Mouse (Mus musculus): ENCODE data around the gene Gm20388. TPM values are rescaled to one million over a fixed set of nuclear protein-coding genes. Genes with fewer than 3 reads are reported as not detected.

Gm20388 gene
- polyA plus RNA-seq, 1 experiment from 2014 or later, result not detected

- Histone ChIP-seq H3K36me3 (ENCODE audit: control insufficient read depth, insufficient read depth, low read length) (no peaks in the 10 kb centered on the region), H3K9ac (ENCODE audit: low read length) (no peak overlapping the region), H3K4me2 (ENCODE audit: low read depth, severe bottlenecking) (no peak overlapping the region), H3K4me1 (ENCODE audit: control insufficient read depth, insufficient read depth, low read length) (no peaks in the 10 kb centered on the region), H3K27ac (replicated peaks; ENCODE audit: low read depth, low read length) (no peak overlapping the region), H3K9me3 (ENCODE audit: control insufficient read depth, low read length) (no peaks in the 10 kb centered on the region), H3K27me3 (ENCODE audit: control insufficient read depth, insufficient read depth, low read length) (no peaks in the 10 kb centered on the region), H3K4me3 (ENCODE audit: low read depth, low read length) (no peak overlapping the region)
- ATAC-seq (ENCODE audit: insufficient number of reproducible peaks, low FRiP score, low TSS enrichment, low read depth), result no peak
- WGBS, result 88% methylated on average over 16 of the region's 16 CpGs
- DNase-seq (ENCODE audit: low spot score), result no peak
Observed at GRCm38 (mm10) chr8:121196726-121197668, 1286.4 kb downstream of the Gm20388 start.

GRCm38 (mm10) chr8:121200069-121200468 lies 1289.4 kb downstream of the Gm20388 start:
- no peak overlapping the region for H3K4me2 ChIP-seq (ENCODE audit: low read depth, severe bottlenecking)
- H3K36me3 ChIP-seq (ENCODE audit: control insufficient read depth, insufficient read depth, low read length), result no peaks in the 10 kb centered on the region
- no peaks in the 10 kb centered on the region for H3K9me3 ChIP-seq (ENCODE audit: control insufficient read depth, low read length)
- 0 out of 2 replicates have a peak, but pooled peaks cover 9% of the 10 kb centered on the region for H3K4me1 ChIP-seq (ENCODE audit: control insufficient read depth, insufficient read depth, low read length)
- H3K9ac ChIP-seq (ENCODE audit: low read length), result no peak overlapping the region
- ATAC-seq (ENCODE audit: insufficient number of reproducible peaks, low FRiP score, low TSS enrichment, low read depth) (no peak), DNase-seq (ENCODE audit: low spot score) (no peak)
- H3K27ac ChIP-seq (replicated peaks; ENCODE audit: low read depth, low read length), result no peak overlapping the region
- no peak overlapping the region for H3K4me3 ChIP-seq (ENCODE audit: low read depth, low read length)
- WGBS, result 66% methylated on average over 12 of the region's 12 CpGs
- no peaks in the 10 kb centered on the region for H3K27me3 ChIP-seq (ENCODE audit: control insufficient read depth, insufficient read depth, low read length)

- DNase-seq (ENCODE audit: low spot score), result no peak
- no peak for ATAC-seq (ENCODE audit: insufficient number of reproducible peaks, low FRiP score, low TSS enrichment, low read depth)
- Histone ChIP-seq H3K4me2 (ENCODE audit: low read depth, severe bottlenecking) (no peak overlapping the region), H3K27ac (replicated peaks; ENCODE audit: low read depth, low read length) (no peak overlapping the region), H3K9me3 (ENCODE audit: control insufficient read depth, low read length) (no peaks in the 10 kb centered on the region), H3K9ac (ENCODE audit: low read length) (no peak overlapping the region), H3K4me3 (ENCODE audit: low read depth, low read length) (no peak overlapping the region), H3K27me3 (ENCODE audit: control insufficient read depth, insufficient read depth, low read length) (no peaks in the 10 kb centered on the region), H3K36me3 (ENCODE audit: control insufficient read depth, insufficient read depth, low read length) (no peaks in the 10 kb centered on the region), H3K4me1 (ENCODE audit: control insufficient read depth, insufficient read depth, low read length) (0 out of 2 replicates have a peak, but pooled peaks cover 9% of the 10 kb centered on the region)
- 25% methylated on average over 3 of the region's 3 CpGs for WGBS
Observed at GRCm38 (mm10) chr8:121200979-121201378, 1290.3 kb downstream of the Gm20388 start.

- Histone ChIP-seq H3K4me3 (ENCODE audit: low read depth, low read length) (no peak overlapping the region), H3K36me3 (ENCODE audit: control insufficient read depth, insufficient read depth, low read length) (no peaks in the 10 kb centered on the region), H3K4me2 (ENCODE audit: low read depth, severe bottlenecking) (no peak overlapping the region), H3K27ac (replicated peaks; ENCODE audit: low read depth, low read length) (no peak overlapping the region), H3K9me3 (ENCODE audit: control insufficient read depth, low read length) (no peaks in the 10 kb centered on the region), H3K4me1 (ENCODE audit: control insufficient read depth, insufficient read depth, low read length) (0 out of 2 replicates have a peak, but pooled peaks cover 9% of the 10 kb centered on the region), H3K27me3 (ENCODE audit: control insufficient read depth, insufficient read depth, low read length) (no peaks in the 10 kb centered on the region), H3K9ac (ENCODE audit: low read length) (no peak overlapping the region)
- DNase-seq (ENCODE audit: low spot score) (no peak), ATAC-seq (ENCODE audit: insufficient number of reproducible peaks, low FRiP score, low TSS enrichment, low read depth) (no peak)
- 77% methylated on average over 7 of the region's 7 CpGs for WGBS
Observed at GRCm38 (mm10) chr8:121201651-121202050, 1291.0 kb downstream of the Gm20388 start.

GRCm38 (mm10) chr8:121203612-121204376 lies 1293.2 kb downstream of the Gm20388 start:
- H3K27ac ChIP-seq (replicated peaks; ENCODE audit: low read depth, low read length), result no peak overlapping the region; the same call in 1 of the 2 replicates
- H3K9me3 ChIP-seq (ENCODE audit: control insufficient read depth, low read length), result no peaks in the 10 kb centered on the region
- no peaks in the 10 kb centered on the region for H3K36me3 ChIP-seq (ENCODE audit: control insufficient read depth, insufficient read depth, low read length)
- DNase-seq (ENCODE audit: low spot score) (peak; percentile 38), ATAC-seq (ENCODE audit: insufficient number of reproducible peaks, low FRiP score, low TSS enrichment, low read depth) (peak; percentile 28; the same call in 1 of the 2 replicates)
- 57% methylated on average over 19 of the region's 19 CpGs for WGBS
- H3K4me3 ChIP-seq (ENCODE audit: low read depth, low read length), result no peak overlapping the region
- 0 out of 2 replicates have a peak, but pooled peaks cover 9% of the 10 kb centered on the region for H3K4me1 ChIP-seq (ENCODE audit: control insufficient read depth, insufficient read depth, low read length)
- no peak overlapping the region for H3K4me2 ChIP-seq (ENCODE audit: low read depth, severe bottlenecking)
- no peak overlapping the region for H3K9ac ChIP-seq (ENCODE audit: low read length)
- no peaks in the 10 kb centered on the region for H3K27me3 ChIP-seq (ENCODE audit: control insufficient read depth, insufficient read depth, low read length)

GRCm38 (mm10) chr8:121207171-121207570 lies 1296.5 kb downstream of the Gm20388 start:
- Histone ChIP-seq H3K27me3 (ENCODE audit: control insufficient read depth, insufficient read depth, low read length) (no peaks in the 10 kb centered on the region), H3K4me1 (ENCODE audit: control insufficient read depth, insufficient read depth, low read length) (peaks cover 13% of the 10 kb centered on the region; the same call in 1 of the 2 replicates), H3K27ac (replicated peaks; ENCODE audit: low read depth, low read length) (no peak overlapping the region), H3K36me3 (ENCODE audit: control insufficient read depth, insufficient read depth, low read length) (no peaks in the 10 kb centered on the region), H3K9ac (ENCODE audit: low read length) (no peak overlapping the region), H3K9me3 (ENCODE audit: control insufficient read depth, low read length) (no peaks in the 10 kb centered on the region), H3K4me3 (ENCODE audit: low read depth, low read length) (no peak overlapping the region), H3K4me2 (ENCODE audit: low read depth, severe bottlenecking) (no peak overlapping the region)
- WGBS, result 89% methylated on average over 2 of the region's 2 CpGs
- no peak for DNase-seq (ENCODE audit: low spot score)
- ATAC-seq (ENCODE audit: insufficient number of reproducible peaks, low FRiP score, low TSS enrichment, low read depth), result no peak

- Histone ChIP-seq H3K27ac (replicated peaks; ENCODE audit: low read depth, low read length) (no peak overlapping the region), H3K27me3 (ENCODE audit: control insufficient read depth, insufficient read depth, low read length) (no peaks in the 10 kb centered on the region), H3K9me3 (ENCODE audit: control insufficient read depth, low read length) (no peaks in the 10 kb centered on the region), H3K4me2 (ENCODE audit: low read depth, severe bottlenecking) (no peak overlapping the region), H3K9ac (ENCODE audit: low read length) (no peak overlapping the region), H3K36me3 (ENCODE audit: control insufficient read depth, insufficient read depth, low read length) (no peaks in the 10 kb centered on the region), H3K4me3 (ENCODE audit: low read depth, low read length) (no peak overlapping the region), H3K4me1 (ENCODE audit: control insufficient read depth, insufficient read depth, low read length) (peaks cover 4% of the 10 kb centered on the region; the same call in 1 of the 2 replicates)
- WGBS, result 89% methylated on average over 3 of the region's 3 CpGs
- no peak for ATAC-seq (ENCODE audit: insufficient number of reproducible peaks, low FRiP score, low TSS enrichment, low read depth)
- DNase-seq (ENCODE audit: low spot score), result no peak
Observed at GRCm38 (mm10) chr8:121210627-121211026, 1300.0 kb downstream of the Gm20388 start.

GRCm38 (mm10) chr8:121213236-121213635 lies 1302.6 kb downstream of the Gm20388 start:
- DNase-seq (ENCODE audit: low spot score) (peak; percentile 57), ATAC-seq (ENCODE audit: insufficient number of reproducible peaks, low FRiP score, low TSS enrichment, low read depth) (no peak)
- peaks cover 4% of the 10 kb centered on the region; the same call in 1 of the 2 replicates for H3K4me1 ChIP-seq (ENCODE audit: control insufficient read depth, insufficient read depth, low read length)
- no peak overlapping the region for H3K9ac ChIP-seq (ENCODE audit: low read length)
- H3K36me3 ChIP-seq (ENCODE audit: control insufficient read depth, insufficient read depth, low read length), result no peaks in the 10 kb centered on the region
- no peak overlapping the region for H3K4me3 ChIP-seq (ENCODE audit: low read depth, low read length)
- no peaks in the 10 kb centered on the region for H3K9me3 ChIP-seq (ENCODE audit: control insufficient read depth, low read length)
- no peak overlapping the region for H3K4me2 ChIP-seq (ENCODE audit: low read depth, severe bottlenecking)
- H3K27ac ChIP-seq (replicated peaks; ENCODE audit: low read depth, low read length), result no peak overlapping the region
- H3K27me3 ChIP-seq (ENCODE audit: control insufficient read depth, insufficient read depth, low read length), result no peaks in the 10 kb centered on the region
- 49% methylated on average over 15 of the region's 15 CpGs for WGBS
